Mouse (Mus musculus) CH12.LX (cell line): ENCODE results near the gene Tarbp1.

ENCODE experiments used
- CHD2 ChIP-seq: IDR thresholded peaks from 2 replicates; pipeline ENCODE4 v1.6.1; 2011; ENCODE audit warnings: low read length, improper control_type of control experiment
- CTCF ChIP-seq, 2 experiments: IDR thresholded peaks in 1 of 2; conservative IDR thresholded peaks in 1 of 2; 2 replicates each; pipeline ENCODE4 v1.5.1; 2011 to 2012; ENCODE audit warnings: low read depth in 2 of 2, low read length in 2 of 2, improper control_type of control experiment in 1 of 2, inconsistent platforms in 1 of 2, mild to moderate bottlenecking in 1 of 2, moderate library complexity in 1 of 2
- EP300 ChIP-seq: IDR thresholded peaks from 2 replicates; pipeline ENCODE4 v1.6.1; 2011; ENCODE audit warnings: low read length, improper control_type of control experiment
- HCFC1 ChIP-seq: IDR thresholded peaks from 2 replicates; pipeline ENCODE4 v1.6.1; 2012; ENCODE audit warnings: low read depth, mild to moderate bottlenecking, inconsistent platforms, low read length, improper control_type of control experiment
- JUND ChIP-seq: conservative IDR thresholded peaks from 2 replicates; pipeline ENCODE4 v1.6.1; 2011; ENCODE audit warnings: low read depth, low read length, improper control_type of control experiment
- MAFK ChIP-seq: IDR thresholded peaks from 2 replicates; pipeline ENCODE4 v1.6.1; 2011; ENCODE audit warnings: low read length, improper control_type of control experiment; ENCODE audit not compliant: insufficient replicate concordance
- MAX ChIP-seq: IDR thresholded peaks from 2 replicates; pipeline ENCODE4 v1.6.1; 2011; ENCODE audit warnings: low read length, improper control_type of control experiment
- POLR2A ChIP-seq: IDR thresholded peaks from 2 replicates; pipeline ENCODE4 v1.6.1; 2011; ENCODE audit warnings: low read depth, mild to moderate bottlenecking, improper control_type of control experiment, low read length
- POLR2AphosphoS2 ChIP-seq: IDR thresholded peaks from 2 replicates; pipeline ENCODE4 v1.6.1; 2011; ENCODE audit warnings: low read depth, low read length, improper control_type of control experiment
- SMC3 ChIP-seq: IDR thresholded peaks from 2 replicates; pipeline ENCODE4 v1.6.1; 2011; ENCODE audit warnings: low read depth, low read length, improper control_type of control experiment
- TBP ChIP-seq: conservative IDR thresholded peaks from 2 replicates; pipeline ENCODE4 v1.6.1; 2011; ENCODE audit warnings: low read depth, low read length, improper control_type of control experiment
- USF1 ChIP-seq: IDR thresholded peaks from 2 replicates; pipeline ENCODE4 v1.6.1; 2014; ENCODE audit warnings: low read depth, mild to moderate bottlenecking, inconsistent platforms, low read length, improper control_type of control experiment
- ZNF384 ChIP-seq: IDR thresholded peaks from 2 replicates; pipeline ENCODE4 v1.6.1; 2012; ENCODE audit warnings: low read depth, low read length, improper control_type of control experiment, inconsistent platforms

GRCm38 (mm10) chr8:126498465-126498864 lies 23.6 kb upstream of the Tarbp1 start:
- no peak for TF ChIP-seq JUND
- no peak for TF ChIP-seq TBP
- TF ChIP-seq USF1, result no peak
- no peak for TF ChIP-seq CTCF (conservative IDR thresholded peaks at IDR 0.05 in 1 of 2, IDR thresholded peaks at IDR 0.05 in 1 of 2; ENCODE audit: low read depth in 2 of 2, low read length in 2 of 2)
- no peak for TF ChIP-seq MAFK
- TF ChIP-seq EP300, result no peak
- no peak for TF ChIP-seq MAX
- TF ChIP-seq POLR2A, result no peak
- no peak for TF ChIP-seq CHD2
- no peak for TF ChIP-seq ZNF384
- no peak for TF ChIP-seq SMC3
- TF ChIP-seq HCFC1, result no peak
- TF ChIP-seq POLR2AphosphoS2, result no peak
